Mouse (Mus musculus): ENCODE measurements around the gene Tdp1.
"Not testable (repeated sequence)": the region's sequence is repeated elsewhere in the genome, so short reads cannot be mapped to it uniquely, and the experiment has no call there.

Gene Tdp1

GRCm38 (mm10) chr12:99958068-99959060, 74.0 kb downstream of the Tdp1 start:
- DNase-seq: peak; percentile 39

- DNase-seq: no peak
Measured at GRCm38 (mm10) chr12:99959291-99959690, 75.0 kb downstream of the Tdp1 start.

DNA sequence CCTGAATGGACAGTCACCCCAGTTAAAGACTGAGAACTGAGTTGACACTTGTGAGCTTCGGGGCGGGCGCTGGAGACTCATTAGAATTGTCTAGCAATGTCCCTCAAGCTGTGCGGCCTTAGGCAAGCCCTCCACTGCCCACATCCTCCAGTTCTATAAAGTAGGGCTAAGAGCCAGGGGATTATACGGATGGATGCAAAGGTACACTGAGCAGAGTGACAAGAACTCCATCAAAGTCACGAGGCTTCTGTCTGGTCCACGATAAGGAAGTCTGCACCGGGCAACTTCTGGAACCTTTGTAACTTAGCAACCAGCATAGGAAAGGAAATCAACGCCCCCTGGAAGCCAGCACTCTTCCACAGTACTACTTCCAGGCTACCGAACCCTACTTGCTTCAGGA, 75.6 kb downstream of the Tdp1 start:
- peak; percentile 19 for DNase-seq

DNA sequence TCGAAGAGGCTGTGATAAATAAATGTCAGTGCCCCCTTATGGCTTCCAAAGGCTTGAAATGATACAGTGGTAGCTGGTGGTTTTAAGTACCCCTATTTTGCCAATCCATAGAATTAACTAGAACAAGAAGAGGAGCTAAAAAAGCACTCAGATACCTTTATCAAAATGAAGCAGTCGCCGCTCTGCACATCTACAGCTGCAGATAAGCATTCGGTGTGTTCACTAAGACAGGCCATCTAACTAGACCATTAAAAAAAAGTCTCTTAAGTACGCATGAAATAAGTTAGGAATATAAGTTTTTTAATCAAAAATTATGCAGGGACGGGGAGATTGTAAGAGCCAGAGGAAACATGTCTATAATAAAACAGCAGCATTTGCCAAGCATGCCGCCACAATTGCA, 76.4 kb downstream of the Tdp1 start:
- no peak for DNase-seq

DNA sequence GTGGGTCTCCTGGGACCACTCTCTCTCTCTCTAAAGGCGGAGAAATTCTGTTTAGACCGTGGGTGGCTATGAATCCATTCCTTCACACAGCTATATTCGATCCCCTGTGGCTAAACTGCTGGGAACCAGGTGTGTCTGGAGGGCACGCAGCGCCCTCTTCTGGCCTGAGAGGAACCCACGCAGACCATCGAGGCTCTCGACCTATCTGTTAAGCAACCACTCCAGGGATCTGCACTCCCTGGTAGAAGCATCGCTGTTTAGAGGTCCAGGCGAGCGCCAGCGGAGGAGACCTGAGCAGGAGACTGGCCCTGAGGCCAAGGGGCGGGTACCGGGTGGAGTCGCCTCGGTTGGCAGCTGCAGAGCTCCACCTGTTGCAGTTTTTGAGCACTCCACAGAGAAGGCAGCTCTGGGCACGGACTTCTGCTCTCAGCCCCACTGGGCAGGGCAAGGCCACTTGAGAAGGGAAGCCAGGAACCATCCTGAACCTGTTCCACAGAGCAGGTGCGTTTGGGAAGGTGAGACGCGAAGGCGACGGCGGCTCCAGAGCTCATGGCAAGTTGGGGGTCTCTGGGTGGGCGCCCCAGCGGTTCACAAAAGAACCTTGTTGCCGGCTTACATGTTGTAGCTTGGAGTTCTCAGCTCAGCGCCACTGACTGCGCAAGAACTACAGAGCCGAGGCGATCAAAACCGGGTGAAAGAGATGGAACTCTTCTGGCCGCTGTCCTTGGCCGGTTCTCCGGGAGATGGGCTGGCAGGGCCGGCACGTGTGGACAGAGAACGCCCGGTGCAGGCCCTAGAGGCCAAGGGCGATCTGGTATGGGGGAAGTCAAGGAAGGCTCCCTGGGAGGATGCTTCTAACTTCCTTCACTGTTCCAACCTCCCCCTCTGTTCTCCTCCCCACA, 80.2 kb downstream of the Tdp1 start, which contains the start of gene Kcnk13:
Gene Kcnk13 (plus strand): TSS at position 199 of the 902 bp plus-strand sequence.
- peak; percentile 79 for DNase-seq

- no peak for DNase-seq
Measured at GRCm38 (mm10) chr12:99965203-99966115, 81.1 kb downstream of the Tdp1 start.

DNA sequence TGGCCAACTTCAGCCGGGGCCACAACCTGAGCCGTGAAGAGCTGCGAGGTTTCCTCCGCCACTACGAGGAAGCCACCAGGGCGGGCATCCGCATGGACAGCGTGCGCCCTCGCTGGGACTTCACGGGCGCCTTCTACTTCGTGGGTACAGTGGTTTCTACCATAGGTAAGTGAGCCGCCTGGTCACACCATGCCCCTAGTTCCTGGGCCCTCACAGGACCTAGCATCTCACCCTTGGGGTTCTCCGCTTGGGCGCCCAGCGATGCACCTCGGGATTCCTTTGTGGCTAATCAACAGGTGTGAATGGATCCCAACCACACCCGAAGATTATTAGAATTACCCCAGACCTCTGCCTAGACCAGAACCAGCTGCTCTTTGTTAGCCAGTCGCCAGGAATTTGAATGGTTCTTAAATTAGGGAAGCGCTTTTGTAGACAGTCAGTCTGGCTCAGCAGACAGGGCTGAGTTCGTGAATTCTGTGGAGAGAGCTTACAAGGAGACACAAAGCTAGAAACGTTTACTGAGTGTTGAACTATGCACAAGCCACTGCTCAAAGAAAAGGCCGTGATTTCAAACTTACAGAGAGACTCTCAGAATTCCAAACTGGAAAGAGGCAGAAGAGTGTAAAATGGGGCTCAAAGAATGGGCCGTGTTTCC, 81.9 kb downstream of the Tdp1 start:
- DNase-seq: no peak

- no peak for DNase-seq
Measured at GRCm38 (mm10) chr12:99966881-99967363, 82.6 kb downstream of the Tdp1 start.

- no peak for DNase-seq
Measured at GRCm38 (mm10) chr12:99969906-99970305, 85.6 kb downstream of the Tdp1 start.

- not testable (repeated sequence) for DNase-seq
Measured at GRCm38 (mm10) chr12:99971205-99971894, 87.0 kb downstream of the Tdp1 start.

GRCm38 (mm10) chr12:99972825-99973224, 88.5 kb downstream of the Tdp1 start:
- no peak for DNase-seq

GRCm38 (mm10) chr12:99973659-99974058, 89.3 kb downstream of the Tdp1 start:
- no peak for DNase-seq

DNA sequence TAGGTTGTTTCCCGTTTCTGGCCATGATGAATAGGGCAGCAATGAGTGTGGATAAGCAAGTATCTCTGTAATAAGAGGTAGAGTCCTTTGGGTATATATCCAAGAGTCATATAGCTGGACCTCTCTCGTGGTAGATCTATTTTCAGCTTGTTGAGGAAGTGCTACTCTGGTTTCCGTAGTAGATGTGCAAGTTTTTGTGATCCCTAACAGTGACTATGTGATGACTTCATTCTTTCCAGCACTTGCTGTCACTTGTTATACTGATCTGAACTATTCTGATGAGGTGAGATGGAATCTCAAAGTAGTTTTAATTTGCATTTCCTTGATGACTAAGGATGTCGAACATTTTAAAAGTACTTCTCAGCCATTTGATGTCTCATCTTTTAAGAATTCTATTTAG, 95.2 kb downstream of the Tdp1 start:
- no peak for DNase-seq

GRCm38 (mm10) chr12:99986797-99987196, 102.5 kb downstream of the Tdp1 start:
- no peak for DNase-seq

- no peak for DNase-seq
Measured at GRCm38 (mm10) chr12:99988144-99988543, 103.8 kb downstream of the Tdp1 start.

GRCm38 (mm10) chr12:99992362-99992862, 108.1 kb downstream of the Tdp1 start:
- DNase-seq: no peak

GRCm38 (mm10) chr12:99993146-99993890, 109.0 kb downstream of the Tdp1 start:
- no peak for DNase-seq

GRCm38 (mm10) chr12:99995951-99996350, 111.6 kb downstream of the Tdp1 start:
- DNase-seq: no peak

GRCm38 (mm10) chr12:99999726-100000125, 115.4 kb downstream of the Tdp1 start:
- DNase-seq: no peak

- DNase-seq: no peak
Measured at GRCm38 (mm10) chr12:100000381-100000780, 116.1 kb downstream of the Tdp1 start.
